8 mouse cellular contexts compared by ENCODE assay signal in the genomic region with DNA sequence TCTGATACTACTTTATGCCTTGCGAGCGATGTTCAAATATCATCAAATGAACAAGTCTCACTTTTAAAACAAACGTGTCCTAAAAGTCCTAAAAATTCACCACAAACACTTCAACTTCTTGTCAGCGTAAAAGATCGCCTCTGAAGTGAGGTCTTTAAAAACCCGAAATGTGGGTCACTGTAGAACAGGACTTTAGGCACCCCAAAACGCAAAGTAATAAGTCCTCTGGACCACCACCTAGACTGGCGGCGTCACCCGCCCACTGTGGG.
DNase-seq lines count a peak whose midpoint lies in the region; ATAC-seq and TF ChIP-seq lines count a peak whose summit lies in the region.

No protein-coding gene starts in this region.

- H3K4me3 ChIP-seq in heart, embryonic 10.5 days, result peak overlapping the region; percentile 93
- H3K4me3 ChIP-seq in E14TG2a.4 (replicated peaks; ENCODE audit: low read length), result peak overlapping the region; percentile 86
- peak overlapping the region; percentile 79 for H3K4me3 ChIP-seq in forebrain, postnatal 0 days (ENCODE audit: low read depth, low read length)
- peak overlapping the region; percentile 57 for H3K4me3 ChIP-seq in liver, embryonic 16.5 days (ENCODE audit: low read depth, low read length)

- peak overlapping the region; percentile 99 for H3K27ac ChIP-seq in heart, embryonic 10.5 days
- H3K27ac ChIP-seq in forebrain, postnatal 0 days (ENCODE audit: low read depth, low read length), result peak overlapping the region; percentile 100
- H3K27ac ChIP-seq in liver, embryonic 16.5 days (ENCODE audit: low read length), result peak overlapping the region; percentile 92

- H3K36me3 ChIP-seq in heart, embryonic 10.5 days, result no peaks in the 10 kb centered on the region
- no peaks in the 10 kb centered on the region for H3K36me3 ChIP-seq in E14TG2a.4 (ENCODE audit: insufficient read depth, low read length)
- no peaks in the 10 kb centered on the region for H3K36me3 ChIP-seq in forebrain, postnatal 0 days (ENCODE audit: insufficient read depth)
- no peaks in the 10 kb centered on the region for H3K36me3 ChIP-seq in liver, embryonic 16.5 days (ENCODE audit: control insufficient read depth, insufficient read depth)

- ATAC-seq in forebrain, postnatal 0 days, result no peak
- ATAC-seq in liver, embryonic 16.5 days (ENCODE audit: low read depth), result no peak

- peaks cover 39% of the 10 kb centered on the region for H3K4me1 ChIP-seq in heart, embryonic 10.5 days
- H3K4me1 ChIP-seq in E14TG2a.4 (replicated peaks; ENCODE audit: low read depth, low read length), result peaks cover 46% of the 10 kb centered on the region
- H3K4me1 ChIP-seq in forebrain, postnatal 0 days (ENCODE audit: insufficient read depth), result no peaks in the 10 kb centered on the region
- no peaks in the 10 kb centered on the region for H3K4me1 ChIP-seq in liver, embryonic 16.5 days (ENCODE audit: control insufficient read depth, low read depth, low read length)

- WGBS in heart, embryonic 10.5 days, result 1% methylated on average over 10 of the region's 10 CpGs
- WGBS in forebrain, postnatal 0 days, result 1% methylated on average over 10 of the region's 10 CpGs
- 3% methylated on average over 10 of the region's 10 CpGs for WGBS in liver, embryonic 16.5 days (ENCODE audit: insufficient replicate concordance)

- H3K9ac ChIP-seq in forebrain, postnatal 0 days, result peak overlapping the region; percentile 92
- H3K9ac ChIP-seq in liver, embryonic 16.5 days (ENCODE audit: low read depth, low read length), result peak overlapping the region; percentile 66

- intact Hi-C loops in heart, postnatal 36 days (cut with DNase I), result loop anchor here (2.0 to 5.0 kb wide), 5 partner anchors 37 to 199 kb away; no protein-coding TSS in a partner anchor

- DNase-seq in heart, embryonic 10.5 days (ENCODE audit: low spot score), result no peak
- no peak for DNase-seq in heart, postnatal 36 days
- DNase-seq in forebrain, postnatal 0 days, result no peak
- no peak for DNase-seq in layer of hippocampus, adult 18-20 months (ENCODE audit: low spot score in 2 of 2)
- no peak for DNase-seq in adrenal gland, postnatal 4 days (ENCODE audit: low spot score in 2 of 2)
- DNase-seq in left cerebral cortex, adult 11 months (ENCODE audit: low spot score), result no peak

- TF ChIP-seq CTCF in E14TG2a.4 (conservative IDR thresholded peaks at IDR 0.05; ENCODE audit: low read length), result no peak
- TF ChIP-seq CTCF in forebrain, postnatal 0 days (IDR thresholded peaks at IDR 0.05; ENCODE audit: low read depth), result no peak

- H3K4me2 ChIP-seq in forebrain, postnatal 0 days (ENCODE audit: low read depth), result peak overlapping the region; percentile 92
- H3K4me2 ChIP-seq in liver, embryonic 16.5 days (ENCODE audit: low read depth, low read length), result 0 out of 2 replicates have a peak overlapping the region, but pooled peaks have one; percentile 36

- H3K9me3 ChIP-seq in heart, embryonic 10.5 days, result no peaks in the 10 kb centered on the region
- no peaks in the 10 kb centered on the region for H3K9me3 ChIP-seq in E14TG2a.4 (ENCODE audit: low read length)
- no peaks in the 10 kb centered on the region for H3K9me3 ChIP-seq in forebrain, postnatal 0 days (ENCODE audit: low read length)
- H3K9me3 ChIP-seq in liver, embryonic 16.5 days (replicated peaks; ENCODE audit: control insufficient read depth, low read length), result no peaks in the 10 kb centered on the region

- no peaks in the 10 kb centered on the region for H3K27me3 ChIP-seq in heart, embryonic 10.5 days (ENCODE audit: insufficient read depth, poor library complexity, severe bottlenecking)
- H3K27me3 ChIP-seq in E14TG2a.4 (ENCODE audit: insufficient read depth, low read length), result no peaks in the 10 kb centered on the region
- H3K27me3 ChIP-seq in forebrain, postnatal 0 days (ENCODE audit: insufficient read depth, low read length), result no peaks in the 10 kb centered on the region
- peaks cover 51% of the 10 kb centered on the region for H3K27me3 ChIP-seq in liver, embryonic 16.5 days (ENCODE audit: control insufficient read depth, insufficient read depth, low read depth, low read length)
